Mouse (Mus musculus): ENCODE results near the gene Gsdma2. TPM values are rescaled to one million over a fixed set of nuclear protein-coding genes. Genes with fewer than 3 reads are reported as not detected.

Gene Gsdma2
- polyA plus RNA-seq (2015; fragmentation: Illumina TruSeq; extraction: RNeasy Lipid Tissue Mini Kit (QIAGEN cat#74804); ENCODE audit: low read depth, low replicate concordance): not detected

DNA sequence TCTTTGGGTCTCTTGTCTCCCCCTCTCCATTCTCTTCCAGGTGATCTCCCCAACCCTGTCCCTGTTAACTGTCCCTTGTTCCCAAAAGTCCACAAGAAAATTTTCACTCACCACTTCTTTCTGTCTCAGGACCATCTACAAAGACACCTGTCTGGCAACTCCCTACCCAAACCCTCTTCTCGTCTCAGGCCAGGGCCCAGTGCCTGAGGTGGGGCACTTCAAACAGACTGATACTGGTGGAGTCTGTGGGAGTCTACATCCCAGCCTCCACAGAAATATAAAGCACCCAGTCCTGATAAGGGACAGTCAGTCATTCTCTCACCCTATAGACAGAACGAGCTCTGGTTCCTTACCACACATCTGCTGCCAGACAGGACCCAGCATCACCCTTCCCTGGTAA, at the start of gene Gsdma2:
Gene Gsdma2 (plus strand): TSS at position 301 of the 400 bp plus-strand sequence.

DNA sequence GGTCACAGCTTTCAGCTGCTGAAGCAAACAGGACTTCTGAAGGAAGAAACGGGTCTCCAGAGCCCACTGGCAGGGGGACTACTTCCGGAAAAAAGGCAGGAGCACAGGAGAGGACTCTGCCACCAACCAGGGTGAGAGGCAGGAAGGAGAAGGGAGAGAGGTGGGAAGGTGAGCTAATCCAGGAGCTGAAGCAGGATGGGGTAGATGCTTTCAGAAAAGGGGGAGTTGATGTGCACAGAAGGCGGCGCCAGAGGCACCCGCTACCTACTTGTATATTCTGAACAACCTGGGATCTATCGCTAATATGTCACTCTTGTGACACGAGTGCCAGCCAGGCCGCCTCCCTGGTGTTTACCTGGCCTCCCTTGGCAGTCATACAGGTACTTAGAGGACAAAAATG, 48.6 kb upstream of the Gsdma2 start, which contains the start of gene Lrrc3c:
Gene Lrrc3c (plus strand): TSS at position 301 of the 400 bp plus-strand sequence.

DNA sequence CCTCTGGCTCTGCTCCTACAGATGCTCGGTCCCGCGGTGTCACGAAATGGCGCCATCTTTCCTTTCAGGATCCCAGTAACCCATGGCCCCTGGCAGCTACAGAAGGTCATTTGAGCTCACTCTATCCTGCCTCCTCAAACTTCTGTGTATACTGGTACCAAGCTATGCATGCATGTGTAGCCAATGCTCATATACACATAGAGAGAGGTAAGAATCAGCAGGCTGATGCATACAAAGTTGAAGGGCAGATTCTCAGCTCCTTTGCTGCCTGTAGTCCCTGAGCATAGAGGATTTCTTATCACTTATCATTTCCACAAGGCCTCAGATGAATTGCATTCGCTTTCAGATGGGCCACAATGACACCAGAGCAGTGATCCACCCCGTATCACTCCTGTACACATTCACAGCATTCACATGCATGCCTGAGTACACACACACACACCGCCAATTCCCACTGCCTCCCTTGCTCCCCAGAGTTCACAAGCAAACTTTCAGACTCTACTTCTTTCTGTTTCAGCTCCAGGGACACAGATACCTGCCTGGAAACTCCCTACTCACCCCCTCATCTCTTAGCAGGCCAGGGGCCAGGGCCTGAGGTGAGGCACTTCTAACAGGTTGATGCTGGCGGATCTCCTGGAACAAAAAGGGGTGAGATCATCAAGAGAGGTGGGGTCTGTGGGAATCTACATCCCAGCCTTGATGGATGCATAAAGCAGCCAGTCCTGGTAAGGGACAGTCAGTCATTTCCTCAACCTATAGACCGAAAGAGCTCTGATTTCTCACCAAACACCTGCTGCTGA, 20.7 kb upstream of the Gsdma2 start, which contains the start of the genes Gm12355 and Gsdma3:
Gene Gm12355 (minus strand): TSS at position 51 of the 800 bp plus-strand sequence.
Gene Gsdma3 (plus strand): TSS at position 750 of the 800 bp plus-strand sequence.

GRCm38 (mm10) chr11:98664091-98664490, 17.5 kb downstream of the Gsdma2 start, which contains the start of gene Gsdma:
Gsdma (plus strand) TSS chr11:98664351.

GRCm38 (mm10) chr11:98681786-98682745, 35.5 kb downstream of the Gsdma2 start, which contains the start of gene Psmd3:
Psmd3 (plus strand) TSS chr11:98682554.

DNA sequence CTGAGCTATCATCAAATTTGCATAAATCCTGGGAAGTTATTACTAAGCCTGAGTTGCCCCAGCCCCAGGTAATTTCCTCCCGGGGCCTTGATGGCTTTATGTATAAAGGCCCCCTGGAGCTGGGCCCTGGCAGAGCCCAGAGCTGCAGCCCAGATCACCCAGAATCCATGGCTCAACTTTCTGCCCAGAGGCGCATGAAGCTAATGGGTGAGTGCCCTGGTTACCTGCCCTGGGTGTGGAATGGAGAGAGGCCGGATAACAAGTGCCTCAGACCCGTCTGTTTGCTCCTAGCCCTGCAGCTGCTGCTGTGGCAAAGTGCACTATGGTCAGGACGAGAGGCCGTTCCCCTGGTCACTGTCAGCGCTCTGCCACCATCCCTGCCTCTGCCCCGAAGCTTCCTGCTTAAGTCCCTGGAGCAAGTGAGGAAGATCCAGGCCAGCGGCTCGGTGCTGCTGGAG, 54.7 kb downstream of the Gsdma2 start, which contains the start of gene Csf3:
Gene Csf3 (plus strand): TSS at position 51 of the 458 bp plus-strand sequence.

Other genes starting within 250 kb of the Gsdma2 start
- gene Pgap3, start 246.3 kb upstream of the Gsdma2 start, polyA plus RNA-seq (2015; fragmentation: Illumina TruSeq; extraction: RNeasy Lipid Tissue Mini Kit (QIAGEN cat#74804); ENCODE audit: low read depth, low replicate concordance): 9.8 TPM
- gene Erbb2, start 234.3 kb upstream of the Gsdma2 start, polyA plus RNA-seq (2015; fragmentation: Illumina TruSeq; extraction: RNeasy Lipid Tissue Mini Kit (QIAGEN cat#74804); ENCODE audit: low read depth, low replicate concordance): 1.3 TPM
- gene Mien1, start 207.8 kb upstream of the Gsdma2 start, polyA plus RNA-seq (2015; fragmentation: Illumina TruSeq; extraction: RNeasy Lipid Tissue Mini Kit (QIAGEN cat#74804); ENCODE audit: low read depth, low replicate concordance): 230 TPM
- gene Grb7, start 200.4 kb upstream of the Gsdma2 start, polyA plus RNA-seq (2015; fragmentation: Illumina TruSeq; extraction: RNeasy Lipid Tissue Mini Kit (QIAGEN cat#74804); ENCODE audit: low read depth, low replicate concordance): 2.9 TPM
- gene Ikzf3, start 100.7 kb upstream of the Gsdma2 start, polyA plus RNA-seq (2015; fragmentation: Illumina TruSeq; extraction: RNeasy Lipid Tissue Mini Kit (QIAGEN cat#74804); ENCODE audit: low read depth, low replicate concordance): not detected
- not detected for gene Zpbp2, start 95.7 kb upstream of the Gsdma2 start, polyA plus RNA-seq (2015; fragmentation: Illumina TruSeq; extraction: RNeasy Lipid Tissue Mini Kit (QIAGEN cat#74804); ENCODE audit: low read depth, low replicate concordance)
- 59.0 TPM for gene Ormdl3, start 59.4 kb upstream of the Gsdma2 start, polyA plus RNA-seq (2015; fragmentation: Illumina TruSeq; extraction: RNeasy Lipid Tissue Mini Kit (QIAGEN cat#74804); ENCODE audit: low read depth, low replicate concordance)
- not detected for gene Lrrc3c, start 48.5 kb upstream of the Gsdma2 start, polyA plus RNA-seq (2015; fragmentation: Illumina TruSeq; extraction: RNeasy Lipid Tissue Mini Kit (QIAGEN cat#74804); ENCODE audit: low read depth, low replicate concordance)
- not detected for gene Gm12355, start 21.1 kb upstream of the Gsdma2 start, polyA plus RNA-seq (2015; fragmentation: Illumina TruSeq; extraction: RNeasy Lipid Tissue Mini Kit (QIAGEN cat#74804); ENCODE audit: low read depth, low replicate concordance)
- not detected for gene Gsdma3, start 20.4 kb upstream of the Gsdma2 start, polyA plus RNA-seq (2015; fragmentation: Illumina TruSeq; extraction: RNeasy Lipid Tissue Mini Kit (QIAGEN cat#74804); ENCODE audit: low read depth, low replicate concordance)
- gene Gsdma, start 17.6 kb downstream of the Gsdma2 start, polyA plus RNA-seq (2015; fragmentation: Illumina TruSeq; extraction: RNeasy Lipid Tissue Mini Kit (QIAGEN cat#74804); ENCODE audit: low read depth, low replicate concordance): not detected
- gene Psmd3, start 35.8 kb downstream of the Gsdma2 start, polyA plus RNA-seq (2015; fragmentation: Illumina TruSeq; extraction: RNeasy Lipid Tissue Mini Kit (QIAGEN cat#74804); ENCODE audit: low read depth, low replicate concordance): 113 TPM
- not detected for gene Csf3, start 54.5 kb downstream of the Gsdma2 start, polyA plus RNA-seq (2015; fragmentation: Illumina TruSeq; extraction: RNeasy Lipid Tissue Mini Kit (QIAGEN cat#74804); ENCODE audit: low read depth, low replicate concordance)
- 76.2 TPM for gene Med24, start 82.7 kb downstream of the Gsdma2 start, polyA plus RNA-seq (2015; fragmentation: Illumina TruSeq; extraction: RNeasy Lipid Tissue Mini Kit (QIAGEN cat#74804); ENCODE audit: low read depth, low replicate concordance)
- gene Thra, start 93.9 kb downstream of the Gsdma2 start, polyA plus RNA-seq (2015; fragmentation: Illumina TruSeq; extraction: RNeasy Lipid Tissue Mini Kit (QIAGEN cat#74804); ENCODE audit: low read depth, low replicate concordance): 652 TPM
- gene Nr1d1, start 128.6 kb downstream of the Gsdma2 start, polyA plus RNA-seq (2015; fragmentation: Illumina TruSeq; extraction: RNeasy Lipid Tissue Mini Kit (QIAGEN cat#74804); ENCODE audit: low read depth, low replicate concordance): 59.3 TPM
- gene Msl1, start 148.8 kb downstream of the Gsdma2 start, polyA plus RNA-seq (2015; fragmentation: Illumina TruSeq; extraction: RNeasy Lipid Tissue Mini Kit (QIAGEN cat#74804); ENCODE audit: low read depth, low replicate concordance): 117 TPM
- gene Casc3, start 158.1 kb downstream of the Gsdma2 start, polyA plus RNA-seq (2015; fragmentation: Illumina TruSeq; extraction: RNeasy Lipid Tissue Mini Kit (QIAGEN cat#74804); ENCODE audit: low read depth, low replicate concordance): 37.6 TPM
- gene Rapgefl1, start 190.0 kb downstream of the Gsdma2 start, polyA plus RNA-seq (2015; fragmentation: Illumina TruSeq; extraction: RNeasy Lipid Tissue Mini Kit (QIAGEN cat#74804); ENCODE audit: low read depth, low replicate concordance): 89.1 TPM
- gene Wipf2, start 216.9 kb downstream of the Gsdma2 start, polyA plus RNA-seq (2015; fragmentation: Illumina TruSeq; extraction: RNeasy Lipid Tissue Mini Kit (QIAGEN cat#74804); ENCODE audit: low read depth, low replicate concordance): 28.1 TPM